Mouse (Mus musculus) cortical plate, adult 2 months (tissue): Measurements from ENCODE around the gene Scrt2.

ENCODE experiments used
- CTCF ChIP-seq: fragments of 200-500 bp; IDR thresholded peaks from 2 replicates; pipeline ENCODE4 v1.5.1; 2011; ENCODE audit warnings: mild to moderate bottlenecking, control low read depth, low read length; ENCODE audit not compliant: insufficient read depth; ENCODE audit errors: extremely low read depth
- POLR2A ChIP-seq: fragments of 200-500 bp; IDR thresholded peaks from 2 replicates; pipeline ENCODE4 v1.6.1; 2011; ENCODE audit warnings: mild to moderate bottlenecking, low read length, control low read depth; ENCODE audit not compliant: insufficient read depth; ENCODE audit errors: extremely low read depth

DNA sequence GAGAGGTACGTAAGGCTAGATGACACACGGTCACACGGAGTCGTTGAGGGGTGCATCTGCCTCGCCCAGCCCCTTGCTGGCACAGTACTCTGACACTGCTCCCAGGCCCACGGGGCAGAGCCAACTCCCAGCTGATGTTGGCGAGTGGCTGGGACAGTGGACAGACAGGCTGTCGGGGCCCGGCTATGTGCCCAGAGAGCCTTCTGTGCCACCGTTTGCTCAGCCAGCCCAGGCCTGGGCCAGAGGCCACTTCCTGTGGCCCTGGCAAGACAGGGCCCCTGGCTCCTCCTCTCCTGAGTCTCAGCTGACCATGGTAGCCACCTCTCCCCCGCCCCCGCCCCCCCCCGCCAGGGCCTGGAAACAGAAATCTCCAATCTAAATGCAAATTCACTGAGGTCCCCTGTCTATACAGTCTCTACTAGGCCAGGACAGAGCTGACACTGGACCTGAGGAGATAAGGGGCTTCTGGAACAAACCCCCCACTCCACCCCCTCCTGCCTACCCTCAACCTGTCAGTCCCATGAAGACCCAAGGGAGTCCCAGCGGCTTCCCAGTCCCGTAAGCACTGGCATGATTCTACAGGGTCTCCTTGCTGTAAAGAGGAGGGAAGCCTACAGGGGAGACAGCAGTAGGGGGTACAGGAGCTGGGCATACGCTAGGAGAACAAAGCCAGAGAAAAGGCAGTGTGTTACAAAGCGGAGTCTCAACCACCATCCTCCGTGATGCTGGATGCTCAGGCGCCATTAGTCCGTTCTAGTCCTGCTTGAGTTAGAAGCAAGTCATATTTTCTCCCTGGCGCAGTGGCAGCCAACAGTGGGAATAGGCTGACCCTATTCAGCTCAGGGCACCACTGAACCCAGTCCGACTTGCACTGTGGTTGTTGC is 24.7 kb upstream of the Scrt2 start:
- TF ChIP-seq CTCF (no peak), POLR2A (no peak)
